In genomic region chrX:48428241-48428640, GRCm38 (mm10) we compare ENCODE assay signal across 13 mouse cellular contexts. TPM values are rescaled to one million over a fixed set of nuclear protein-coding genes. Genes with fewer than 3 reads are reported as not detected.
DNase-seq lines count a peak whose midpoint lies in the region; ATAC-seq and TF ChIP-seq lines count a peak whose summit lies in the region.
"Had no signal": no experiment of that assay in that cellular context is flagged by ENCODE, and none has a peak within 500 bp of the region (broad histone marks: within the 10 kb centered on the region; RNA-seq: fewer than 3 reads in every experiment).

No protein-coding gene starts in this region.

- no peaks in the 10 kb centered on the region for H3K36me3 ChIP-seq in liver, embryonic 12.5 days
- H3K36me3 ChIP-seq in heart, embryonic 16.5 days (ENCODE audit: control insufficient read depth, insufficient read depth): no peaks in the 10 kb centered on the region
- H3K36me3 ChIP-seq in kidney, postnatal 0 days (ENCODE audit: insufficient read depth, low read length): no peaks in the 10 kb centered on the region
- H3K36me3 ChIP-seq in small intestine, adult 2 months (ENCODE audit: control insufficient read depth, insufficient read depth, low read length): no peaks in the 10 kb centered on the region
- H3K36me3 ChIP-seq in hindbrain, postnatal 0 days (ENCODE audit: insufficient read depth, low read length): no peaks in the 10 kb centered on the region
- H3K36me3 ChIP-seq: neural tube, embryonic 12.5 days had no signal

- H3K4me2 ChIP-seq in liver, embryonic 12.5 days: no peak overlapping the region
- H3K4me2 ChIP-seq in heart, embryonic 16.5 days (ENCODE audit: low read depth, low read length): no peak overlapping the region
- H3K4me2 ChIP-seq in kidney, postnatal 0 days (ENCODE audit: low read length): no peak overlapping the region
- no peak overlapping the region for H3K4me2 ChIP-seq in hindbrain, postnatal 0 days (ENCODE audit: low read depth, low read length)
- H3K4me2 ChIP-seq: neural tube, embryonic 12.5 days had no signal

- no peaks in the 10 kb centered on the region for H3K27me3 ChIP-seq in liver, embryonic 12.5 days (replicated peaks)
- H3K27me3 ChIP-seq in heart, embryonic 16.5 days (ENCODE audit: control insufficient read depth, insufficient read depth, low read length): no peaks in the 10 kb centered on the region
- no peaks in the 10 kb centered on the region for H3K27me3 ChIP-seq in kidney, postnatal 0 days (ENCODE audit: insufficient read depth, low read length)
- H3K27me3 ChIP-seq in small intestine, adult 2 months (ENCODE audit: control insufficient read depth, insufficient read depth, low read length): no peaks in the 10 kb centered on the region
- no peaks in the 10 kb centered on the region for H3K27me3 ChIP-seq in hindbrain, postnatal 0 days (ENCODE audit: insufficient read depth, low read length)
- H3K27me3 ChIP-seq: neural tube, embryonic 12.5 days had no signal

- no peak for TF ChIP-seq CTCF in kidney, postnatal 0 days (IDR thresholded peaks at IDR 0.05; ENCODE audit: low read depth)
- no peak for TF ChIP-seq CTCF in small intestine, adult 2 months (IDR thresholded peaks at IDR 0.05; ENCODE audit: extremely low read depth, insufficient read length, insufficient replicate concordance, low read depth, low read length)
- TF ChIP-seq CTCF in hindbrain, postnatal 0 days (IDR thresholded peaks at IDR 0.05; ENCODE audit: low read depth): no peak

- H3K4me3 ChIP-seq in liver, embryonic 12.5 days: no peak overlapping the region
- no peak overlapping the region for H3K4me3 ChIP-seq in heart, embryonic 16.5 days (ENCODE audit: low read length)
- no peak overlapping the region for H3K4me3 ChIP-seq in kidney, postnatal 0 days (replicated peaks; ENCODE audit: low read depth, low read length)
- H3K4me3 ChIP-seq in small intestine, adult 2 months (ENCODE audit: low read depth, low read length): no peak overlapping the region
- no peak overlapping the region for H3K4me3 ChIP-seq in hindbrain, postnatal 0 days (ENCODE audit: low read length)
- H3K4me3 ChIP-seq: neural tube, embryonic 12.5 days had no signal

- 45% methylated on average over 6 of the region's 6 CpGs for WGBS in liver, embryonic 12.5 days (ENCODE audit: insufficient replicate concordance)
- 40% methylated on average over 6 of the region's 6 CpGs for WGBS in heart, embryonic 16.5 days
- WGBS in kidney, postnatal 0 days: 74% methylated on average over 6 of the region's 6 CpGs
- 68% methylated on average over 6 of the region's 6 CpGs for WGBS in small intestine, adult 2 months
- 75% methylated on average over 6 of the region's 6 CpGs for WGBS in hindbrain, postnatal 0 days

- no peak for DNase-seq in liver
- DNase-seq in kidney, postnatal 0 days (ENCODE audit: low spot score): no peak
- DNase-seq in hindbrain, postnatal 0 days (ENCODE audit: low spot score): no peak
- DNase-seq in embryo, embryonic 10.5 days (ENCODE audit: low spot score): no peak
- DNase-seq: adrenal gland, postnatal 25 days; cerebellum, postnatal 10 days; thymus, postnatal 25 days had no signal

- H3K9ac ChIP-seq in liver, embryonic 12.5 days: no peak overlapping the region
- no peak overlapping the region for H3K9ac ChIP-seq in heart, embryonic 16.5 days (ENCODE audit: low read length)
- no peak overlapping the region for H3K9ac ChIP-seq in kidney, postnatal 0 days (ENCODE audit: low read depth, low read length)
- H3K9ac ChIP-seq in hindbrain, postnatal 0 days (replicated peaks; ENCODE audit: low read length): no peak overlapping the region
- H3K9ac ChIP-seq: neural tube, embryonic 12.5 days had no signal

- H3K9me3 ChIP-seq in liver, embryonic 12.5 days (replicated peaks): no peaks in the 10 kb centered on the region
- no peaks in the 10 kb centered on the region for H3K9me3 ChIP-seq in heart, embryonic 16.5 days (replicated peaks; ENCODE audit: control insufficient read depth, low read length)
- H3K9me3 ChIP-seq in kidney, postnatal 0 days (replicated peaks; ENCODE audit: low read length): no peaks in the 10 kb centered on the region
- H3K9me3 ChIP-seq in hindbrain, postnatal 0 days (ENCODE audit: low read length): no peaks in the 10 kb centered on the region
- H3K9me3 ChIP-seq: G1E; neural tube, embryonic 12.5 days had no signal

- ATAC-seq in liver, embryonic 12.5 days: no peak
- ATAC-seq in heart, embryonic 16.5 days (replicated peaks; ENCODE audit: extremely low read depth, insufficient read depth, low FRiP score): 0 out of 2 replicates have a peak, but pooled peaks have one; percentile 5
- no peak for ATAC-seq in kidney, postnatal 0 days (replicated peaks; ENCODE audit: low FRiP score, low read depth)
- no peak for ATAC-seq in hindbrain, postnatal 0 days
- ATAC-seq: inflammation-experienced regulatory T-cells, adult 6 months had no signal

- TF ChIP-seq POLR2A in small intestine, adult 2 months (IDR thresholded peaks at IDR 0.05; ENCODE audit: low read depth, low read length): no peak

- H3K4me1 ChIP-seq in liver, embryonic 12.5 days: peaks cover 47% of the 10 kb centered on the region
- H3K4me1 ChIP-seq in heart, embryonic 16.5 days (ENCODE audit: control insufficient read depth, insufficient read depth, low read length): peaks cover 37% of the 10 kb centered on the region
- H3K4me1 ChIP-seq in kidney, postnatal 0 days (replicated peaks; ENCODE audit: insufficient read depth, low read length): no peaks in the 10 kb centered on the region
- peaks cover 39% of the 10 kb centered on the region for H3K4me1 ChIP-seq in small intestine, adult 2 months (ENCODE audit: control insufficient read depth, insufficient read depth, insufficient read length, low read length)
- no peaks in the 10 kb centered on the region for H3K4me1 ChIP-seq in hindbrain, postnatal 0 days (ENCODE audit: insufficient read depth, low read length)
- H3K4me1 ChIP-seq: neural tube, embryonic 12.5 days had no signal

- H3K27ac ChIP-seq in liver, embryonic 12.5 days: peak overlapping the region; percentile 4; the same call in 1 of the 2 replicates
- peak overlapping the region; percentile 66 for H3K27ac ChIP-seq in heart, embryonic 16.5 days (ENCODE audit: low read length)
- 0 out of 2 replicates have a peak overlapping the region, but pooled peaks have one; percentile 42 for H3K27ac ChIP-seq in kidney, postnatal 0 days
- peak overlapping the region; percentile 49; the same call in 1 of the 2 replicates for H3K27ac ChIP-seq in small intestine, adult 2 months (ENCODE audit: insufficient read depth, low read depth, low read length)
- no peak overlapping the region for H3K27ac ChIP-seq in hindbrain, postnatal 0 days
- H3K27ac ChIP-seq: neural tube, embryonic 12.5 days had no signal

RNA-seq across cellular contexts. Expression of gene Elf4, which starts 34.7 kb away (rescaled TPM):
- polyA plus RNA-seq in liver, embryonic 12.5 days (2016; fragmentation: Nextera tagmentation; extraction: Ambion mirVana): 4.0 and 4.3 TPM in 2 replicates
- 10.0 and 10.1 TPM in 2 replicates for polyA plus RNA-seq in heart, embryonic 16.5 days (2015; fragmentation: Nextera tagmentation; extraction: Ambion mirVana)
- polyA plus RNA-seq in kidney, postnatal 0 days (2015; fragmentation: Nextera tagmentation; extraction: Ambion mirVana): 2.2 and 2.4 TPM in 2 replicates
- 12.3 and 36.8 TPM in 2 replicates for polyA plus RNA-seq in small intestine, adult 2 months (2012; rRNA removed)
- 0.78 and 1.5 TPM in 2 replicates for total RNA-seq in hindbrain, postnatal 0 days (2014; rRNA removed)
- polyA plus RNA-seq in hindbrain, postnatal 0 days (2015; fragmentation: Nextera tagmentation; extraction: Ambion mirVana): 0.32 and 0.34 TPM in 2 replicates
